Mouse (Mus musculus): ENCODE data around the gene Syne1.

Syne1 gene

GRCm38 (mm10) chr10:5045213-5045612 lies 506.1 kb downstream of the Syne1 start:
- no peak for DNase-seq

GRCm38 (mm10) chr10:5044481-5044880 lies 506.8 kb downstream of the Syne1 start:
- no peak for DNase-seq

GRCm38 (mm10) chr10:5041254-5041653 lies 510.0 kb downstream of the Syne1 start:
- peak; percentile 12 for DNase-seq

GRCm38 (mm10) chr10:5032192-5033048 lies 518.9 kb downstream of the Syne1 start:
- no peak for DNase-seq

GRCm38 (mm10) chr10:5029883-5030282 lies 521.4 kb downstream of the Syne1 start:
- DNase-seq, result no peak

DNA sequence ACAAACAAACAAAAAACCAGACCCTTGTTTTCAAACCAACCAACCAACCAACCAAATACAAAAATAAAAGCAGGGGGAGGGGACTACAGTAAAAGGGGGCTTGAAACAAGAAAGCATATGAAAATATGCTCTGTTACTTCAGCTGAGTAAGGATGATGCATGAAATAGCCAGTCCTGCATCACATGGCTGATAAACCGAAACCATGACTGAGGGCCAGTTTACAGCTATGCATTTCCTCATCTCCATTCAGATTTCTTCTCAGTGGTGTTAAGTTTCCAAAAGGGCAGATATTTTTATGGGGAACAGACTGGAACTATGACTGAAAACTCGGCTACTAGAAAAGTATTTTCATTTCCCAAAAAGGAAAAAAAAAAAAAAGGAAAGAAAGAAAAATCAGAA lies 522.1 kb downstream of the Syne1 start:
- no peak for DNase-seq

DNA sequence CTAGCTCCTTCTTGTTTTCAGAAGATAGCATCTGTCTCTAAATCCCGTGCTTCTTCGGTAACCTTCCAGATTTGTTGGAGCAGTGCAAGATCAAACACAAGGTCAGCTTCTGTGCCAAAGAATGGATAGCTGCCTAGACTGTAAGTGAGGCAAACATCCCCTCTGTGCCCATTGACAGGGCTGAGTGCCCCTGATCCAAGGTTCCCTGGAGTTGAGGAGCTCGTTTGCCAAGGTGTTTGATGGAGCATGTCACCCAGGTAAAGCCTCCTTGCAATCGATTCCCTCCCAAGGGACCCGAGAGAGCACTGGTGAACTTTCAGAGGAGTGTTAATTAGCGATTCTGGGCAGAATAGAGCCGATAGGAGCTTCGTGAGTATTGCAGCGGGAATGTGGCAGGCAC lies 523.0 kb downstream of the Syne1 start:
- no peak for DNase-seq

DNA sequence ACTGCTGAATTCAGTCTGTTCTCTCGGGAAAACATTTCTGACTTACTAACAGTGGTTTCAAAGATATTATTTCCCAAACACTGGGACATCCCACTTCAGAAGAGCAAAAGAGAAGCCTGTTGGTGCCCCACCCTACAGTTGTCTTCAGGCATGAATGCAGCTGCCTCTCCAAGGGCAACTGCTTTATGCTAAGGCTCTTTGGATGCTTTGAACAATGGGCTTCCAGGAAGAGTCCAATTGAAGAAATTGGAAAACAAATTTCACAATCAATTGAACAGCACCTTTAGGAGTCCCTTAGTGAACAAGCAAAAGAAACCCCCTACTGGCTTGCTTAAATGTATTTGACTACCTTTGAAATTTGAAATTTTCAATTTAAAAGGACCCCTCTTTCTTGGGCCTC lies 524.1 kb downstream of the Syne1 start:
- DNase-seq, result no peak

- DNase-seq, result no peak
Measured at GRCm38 (mm10) chr10:5025906-5026305, 525.4 kb downstream of the Syne1 start.

GRCm38 (mm10) chr10:5017148-5017547 lies 534.1 kb downstream of the Syne1 start:
- DNase-seq, result no peak

DNA sequence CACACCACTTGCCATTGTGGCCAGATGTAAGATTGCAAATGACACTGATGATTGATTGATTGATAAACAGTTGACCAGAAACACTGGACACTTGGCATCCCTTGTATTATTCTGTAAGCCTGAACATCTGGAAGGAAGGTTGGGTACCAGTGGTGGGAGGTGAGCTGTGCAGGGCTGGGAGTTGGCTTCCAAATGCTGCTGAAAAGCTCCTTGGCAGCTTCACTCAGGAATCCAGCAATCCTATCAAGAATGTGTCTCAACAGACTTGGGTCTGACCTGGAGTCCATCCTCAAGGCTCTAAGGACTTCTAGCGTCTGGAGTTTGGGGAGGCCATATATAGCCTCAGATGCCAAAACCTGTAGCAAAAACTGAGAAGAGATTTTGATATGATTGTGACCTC lies 536.3 kb downstream of the Syne1 start:
- DNase-seq, result no peak

DNA sequence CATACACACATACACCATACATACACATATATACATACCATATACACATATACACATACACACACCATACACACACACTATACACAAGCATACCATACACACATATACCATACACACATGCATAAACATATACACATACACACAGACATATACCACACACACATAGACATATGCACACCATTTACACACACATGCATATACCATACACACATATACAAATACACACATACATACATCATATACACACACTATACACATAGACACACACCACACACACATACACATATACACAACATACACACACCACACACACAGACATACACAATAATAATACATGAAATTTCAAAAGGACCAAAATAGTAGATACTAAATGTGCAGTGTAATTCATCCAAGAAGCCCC lies 539.3 kb downstream of the Syne1 start:
- DNase-seq, result no peak

DNA sequence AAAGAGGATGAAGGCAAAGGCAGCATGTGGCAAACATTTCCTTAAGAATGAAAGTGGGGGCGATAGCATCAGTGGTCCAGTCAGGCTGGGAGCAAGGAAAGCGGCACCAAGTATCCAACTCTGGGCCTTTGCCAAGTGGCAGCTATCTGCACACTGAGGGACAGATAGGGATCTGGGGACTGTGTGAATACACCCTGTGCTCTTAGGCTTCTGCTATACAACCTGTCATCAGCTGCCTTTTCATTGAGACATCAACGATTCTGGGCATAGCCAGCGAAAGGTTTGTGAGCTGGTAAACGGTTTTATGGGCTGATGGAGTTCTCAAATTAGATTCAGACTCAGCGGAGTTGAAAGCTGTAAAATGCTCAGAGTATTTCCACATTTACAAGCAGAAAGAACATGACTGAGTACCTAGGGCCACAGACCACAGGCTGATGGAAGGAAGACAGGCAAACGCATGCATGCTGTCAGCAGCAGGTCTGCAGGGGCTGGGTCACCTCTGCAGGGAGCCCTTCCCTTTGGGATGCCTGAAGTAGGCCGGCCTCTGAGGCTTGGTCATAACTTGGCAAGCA lies 542.4 kb downstream of the Syne1 start:
- DNase-seq, result no peak

DNA sequence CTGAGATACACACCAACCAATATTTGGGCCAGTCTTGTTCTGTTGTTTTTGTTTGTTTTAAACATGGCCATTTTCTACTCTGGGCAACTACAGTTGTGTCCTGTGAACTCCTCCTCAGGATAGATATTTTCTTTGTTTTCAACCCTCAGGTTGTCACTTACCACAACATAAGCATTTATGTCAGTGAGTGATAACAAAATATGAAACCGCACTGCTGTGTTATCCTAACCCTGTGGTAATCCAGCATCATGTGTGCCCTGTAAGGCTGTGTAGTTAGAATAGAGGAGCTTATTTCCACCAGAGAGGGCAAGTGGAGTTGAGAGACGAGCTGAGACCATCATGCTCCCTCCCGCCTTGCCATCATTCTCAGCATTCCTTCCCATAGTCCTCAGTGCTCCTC lies 554.7 kb downstream of the Syne1 start:
- DNase-seq, result no peak

DNA sequence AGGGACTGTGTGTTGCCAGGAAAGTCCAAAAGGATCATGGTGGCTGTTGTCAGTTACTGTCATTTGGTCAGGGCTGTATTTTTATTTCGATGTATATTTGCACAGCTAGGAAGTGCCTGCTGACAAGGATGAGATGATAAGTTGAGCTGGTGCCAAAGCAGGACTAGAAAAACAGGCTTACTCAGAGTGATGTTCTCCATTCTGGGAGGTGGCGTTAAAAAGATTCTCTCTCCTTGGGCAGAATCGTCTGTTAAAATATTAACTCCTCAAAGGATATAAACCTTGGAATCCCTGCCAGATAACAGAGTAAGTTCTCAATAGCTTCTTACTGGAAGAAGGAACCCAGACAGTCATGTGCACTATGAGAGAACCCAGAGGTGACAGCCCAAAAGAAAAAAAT lies 557.5 kb downstream of the Syne1 start:
- no peak for DNase-seq

DNA sequence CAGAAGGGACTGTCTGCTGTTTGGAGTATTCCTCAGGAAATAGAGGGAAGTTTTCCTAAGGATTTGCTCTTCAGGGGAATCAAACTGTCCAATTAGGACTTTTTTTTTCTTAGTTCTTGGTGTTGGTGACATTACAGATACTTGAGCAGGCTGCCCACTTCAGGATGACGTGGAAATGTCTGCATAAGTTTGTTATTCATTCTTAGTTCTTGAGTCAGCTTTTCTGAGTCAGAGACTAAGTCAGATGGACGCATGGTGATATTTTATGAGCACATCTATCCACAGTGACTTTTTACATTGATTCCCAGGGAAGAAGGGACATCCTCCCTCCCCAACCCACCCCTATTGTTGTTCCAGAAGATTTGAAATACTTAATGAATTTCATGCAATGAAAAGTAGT lies 567.4 kb downstream of the Syne1 start:
- DNase-seq, result no peak

- DNase-seq, result no peak
Measured at GRCm38 (mm10) chr10:4977374-4977773, 573.9 kb downstream of the Syne1 start.

DNA sequence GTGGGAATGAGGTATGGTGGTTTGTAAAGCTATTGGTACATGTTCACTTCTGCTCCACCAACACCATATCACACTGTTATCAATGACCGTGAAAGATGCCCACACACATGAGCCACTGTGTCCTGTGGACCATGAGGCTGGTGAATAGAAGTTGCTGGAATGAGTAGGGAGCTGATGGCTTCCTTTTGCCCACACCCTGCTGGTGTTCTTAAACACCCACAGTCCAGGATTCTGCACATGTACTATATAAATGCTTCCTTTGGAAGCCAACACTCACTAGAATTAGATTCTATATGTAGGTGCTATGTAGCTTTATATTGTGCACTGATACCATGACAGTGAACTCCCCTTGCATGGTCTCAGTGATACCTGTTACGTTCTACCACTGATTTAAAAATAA lies 574.7 kb downstream of the Syne1 start:
- no peak for DNase-seq

- DNase-seq, result no peak
Measured at GRCm38 (mm10) chr10:4974246-4974645, 577.0 kb downstream of the Syne1 start.

- DNase-seq, result no peak
Measured at GRCm38 (mm10) chr10:4972026-4972425, 579.3 kb downstream of the Syne1 start.

- no peak for DNase-seq
Measured at GRCm38 (mm10) chr10:4971586-4971985, 579.7 kb downstream of the Syne1 start.

GRCm38 (mm10) chr10:4971156-4971555 lies 580.1 kb downstream of the Syne1 start:
- no peak for DNase-seq

Data from lung, postnatal 14 days (tissue).